Mouse (Mus musculus) myocyte (in vitro differentiated cells): ENCODE measurements around the gene Rnf11.

Experiments used
- CEBPB ChIP-seq: IDR thresholded peaks from 2 replicates; pipeline ENCODE4 v1.6.1; 2011; ENCODE audit warnings: mild to moderate bottlenecking, moderate library complexity; ENCODE audit not compliant: poor library complexity, insufficient read depth, severe bottlenecking
- E2F4 ChIP-seq: IDR thresholded peaks from one replicate; pipeline ENCODE4 v1.6.1; 2011; ENCODE audit warnings: mild to moderate bottlenecking, control low read depth, moderate library complexity; ENCODE audit not compliant: insufficient read depth
- MAX ChIP-seq: IDR thresholded peaks from one replicate; pipeline ENCODE4 v1.6.1; 2011; ENCODE audit warnings: low read depth, mild to moderate bottlenecking, control low read depth
- POLR2A ChIP-seq: IDR thresholded peaks from one replicate; pipeline ENCODE4 v1.6.1; 2011; ENCODE audit warnings: low read depth, mild to moderate bottlenecking, control low read depth, moderate library complexity; ENCODE audit not compliant: insufficient read length
- POLR2AphosphoS2 ChIP-seq: IDR thresholded peaks from one replicate; pipeline ENCODE4 v1.6.1; 2011; ENCODE audit warnings: low read depth, control low read depth; ENCODE audit not compliant: insufficient read length
- REST ChIP-seq: IDR thresholded peaks from one replicate; pipeline ENCODE4 v1.6.1; 2011; ENCODE audit warnings: mild to moderate bottlenecking, control low read depth, moderate library complexity; ENCODE audit not compliant: insufficient read depth, insufficient read length
- TCF12 ChIP-seq: IDR thresholded peaks from one replicate; pipeline ENCODE4 v1.6.1; 2011; ENCODE audit warnings: mild to moderate bottlenecking, control low read depth; ENCODE audit not compliant: poor library complexity, insufficient read depth, severe bottlenecking
- USF1 ChIP-seq: IDR thresholded peaks from one replicate; pipeline ENCODE4 v1.6.1; 2011; ENCODE audit warnings: low read depth, mild to moderate bottlenecking, control low read depth, moderate library complexity

- no peak for TF ChIP-seq TCF12
- TF ChIP-seq CEBPB = no peak
- TF ChIP-seq POLR2A = no peak
- no peak for TF ChIP-seq E2F4
- no peak for TF ChIP-seq USF1
- no peak for TF ChIP-seq MAX
- TF ChIP-seq REST = no peak
- TF ChIP-seq POLR2AphosphoS2 = no peak
Measured at GRCm38 (mm10) chr4:109460421-109461179, 23.9 kb downstream of the Rnf11 start.
